Mouse (Mus musculus) heart, adult 8-10 months (tissue): ENCODE results near the gene Ifna6. TPM values are rescaled to one million over a fixed set of nuclear protein-coding genes. Genes with fewer than 3 reads are reported as not detected.
A peak's percentile ranks its signal among the peaks of the same experiment; 100 is the strongest.
"Not testable (repeated sequence)": the region's sequence is repeated elsewhere in the genome, so short reads cannot be mapped to it uniquely, and the experiment has no call there.

Source experiments
- DNase-seq: peaks from one replicate; pipeline ENCODE4 v3.0.0; 2022; ENCODE audit warnings: low spot score
- total RNA-seq, 4 experiments: library from RNA; stranded (reverse); gene quantifications; 2 replicates each; pipeline ENCODE4 v1.2.4; 2022

The Ifna6 gene
- not detected for total RNA-seq

DNA sequence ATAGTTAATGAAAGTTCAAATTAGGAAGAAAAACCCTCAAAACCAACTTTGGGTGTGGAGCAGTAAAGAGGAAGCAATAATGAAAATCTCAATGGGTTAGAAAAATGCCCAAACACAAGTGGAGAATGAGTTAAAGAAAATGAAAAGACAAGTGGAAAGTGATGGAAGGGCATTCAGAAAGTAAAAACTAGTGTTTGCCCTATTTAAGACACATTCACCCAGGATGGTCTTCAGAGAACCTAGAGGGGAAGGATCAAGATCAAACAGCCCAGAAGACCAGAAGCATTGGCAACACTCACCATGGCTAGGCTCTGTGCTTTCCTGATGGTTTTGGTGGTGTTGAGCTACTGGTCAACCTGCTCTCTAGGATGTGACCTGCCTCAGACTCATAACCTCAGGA lies at the start of gene Ifna6:
TSS of gene Ifna6 (plus strand) at position 301 of the 400 bp plus-strand sequence.
- not testable (repeated sequence) for DNase-seq

GRCm38 (mm10) chr4:88779550-88779949 lies 47.7 kb upstream of the Ifna6 start, which contains the start of gene Gm13272:
Gm13272 (plus strand) TSS chr4:88779850.
- DNase-seq: not testable (repeated sequence)

DNA sequence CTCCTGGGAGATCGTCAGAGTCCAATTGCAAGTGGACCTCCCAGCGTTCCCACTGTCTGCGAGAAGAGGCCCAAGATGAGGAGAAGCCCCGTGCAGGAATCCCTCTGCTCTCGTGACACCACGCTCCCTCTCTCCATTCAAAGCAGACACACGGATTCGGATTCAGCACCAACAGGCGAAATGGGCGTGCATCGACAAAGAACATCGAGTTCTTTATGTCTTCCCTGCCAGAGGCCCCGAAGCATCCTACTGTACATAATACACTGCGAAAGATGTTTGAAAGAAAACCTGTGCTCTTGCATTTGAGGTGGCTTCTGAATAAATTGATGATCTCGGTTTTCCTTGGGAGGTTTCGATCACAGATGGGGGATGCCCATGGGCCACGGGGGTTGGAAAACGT lies 46.9 kb upstream of the Ifna6 start:
- DNase-seq: not testable (repeated sequence)

DNA sequence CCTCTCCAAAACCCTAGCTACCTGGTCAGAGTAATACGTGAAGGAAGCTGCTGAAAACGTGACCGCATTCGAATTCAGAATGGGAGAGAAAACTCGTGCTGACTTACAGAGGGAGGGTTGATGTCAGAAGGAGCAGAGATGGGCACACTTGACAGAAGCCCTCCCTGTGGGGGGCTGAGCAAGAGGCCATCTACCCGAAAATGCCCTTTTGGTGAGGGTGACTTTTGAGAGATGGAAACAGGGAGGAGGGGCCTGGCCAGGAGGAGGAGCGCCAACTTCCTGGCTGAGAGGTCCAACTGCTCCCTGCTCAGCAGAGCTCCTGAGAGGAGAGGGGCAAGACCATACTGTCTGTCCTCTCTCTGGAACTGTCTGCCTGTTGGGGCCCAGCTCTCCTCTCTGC lies 45.4 kb upstream of the Ifna6 start, which contains the start of gene Ifnz:
TSS of gene Ifnz (plus strand) at position 301 of the 400 bp plus-strand sequence.
- DNase-seq: not testable (repeated sequence)

- not testable (repeated sequence) for DNase-seq
Measured at GRCm38 (mm10) chr4:88782335-88782734, 44.9 kb upstream of the Ifna6 start.

DNA sequence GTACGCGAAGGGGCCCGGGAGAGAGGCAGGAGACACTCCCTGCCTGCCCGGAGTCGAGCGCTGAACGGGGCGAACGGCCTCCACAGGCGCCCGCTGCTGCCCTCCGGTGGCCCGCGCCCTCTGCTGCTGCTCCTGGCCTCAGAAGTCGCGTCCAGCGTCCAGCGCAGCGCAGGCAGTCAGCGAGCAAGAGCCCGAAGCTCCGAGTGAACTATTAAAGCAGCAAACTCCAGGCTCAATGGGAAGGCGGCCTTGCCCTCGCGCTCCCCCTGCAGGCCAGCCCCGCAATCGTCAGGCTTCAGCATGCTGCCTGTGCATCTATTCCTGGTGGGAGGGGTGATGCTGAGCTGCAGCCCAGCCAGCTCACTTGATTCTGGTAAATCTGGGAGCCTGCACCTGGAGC lies 41.8 kb upstream of the Ifna6 start, which contains the start of gene Gm13276:
TSS of gene Gm13276 (plus strand) at position 301 of the 400 bp plus-strand sequence.
- not testable (repeated sequence) for DNase-seq

DNA sequence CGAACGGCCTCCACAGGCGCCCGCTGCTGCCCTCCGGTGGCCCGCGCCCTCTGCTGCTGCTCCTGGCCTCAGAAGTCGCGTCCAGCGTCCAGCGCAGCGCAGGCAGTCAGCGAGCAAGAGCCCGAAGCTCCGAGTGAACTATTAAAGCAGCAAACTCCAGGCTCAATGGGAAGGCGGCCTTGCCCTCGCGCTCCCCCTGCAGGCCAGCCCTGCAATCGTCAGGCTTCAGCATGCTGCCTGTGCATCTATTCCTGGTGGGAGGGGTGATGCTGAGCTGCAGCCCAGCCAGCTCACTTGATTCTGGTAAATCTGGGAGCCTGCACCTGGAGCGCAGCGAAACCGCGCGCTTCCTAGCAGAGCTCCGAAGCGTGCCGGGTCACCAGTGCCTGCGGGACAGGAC lies 38.8 kb upstream of the Ifna6 start, which contains the start of gene Gm13277:
TSS of gene Gm13277 (plus strand) at position 231 of the 400 bp plus-strand sequence.
- peak; percentile 68 for DNase-seq

DNA sequence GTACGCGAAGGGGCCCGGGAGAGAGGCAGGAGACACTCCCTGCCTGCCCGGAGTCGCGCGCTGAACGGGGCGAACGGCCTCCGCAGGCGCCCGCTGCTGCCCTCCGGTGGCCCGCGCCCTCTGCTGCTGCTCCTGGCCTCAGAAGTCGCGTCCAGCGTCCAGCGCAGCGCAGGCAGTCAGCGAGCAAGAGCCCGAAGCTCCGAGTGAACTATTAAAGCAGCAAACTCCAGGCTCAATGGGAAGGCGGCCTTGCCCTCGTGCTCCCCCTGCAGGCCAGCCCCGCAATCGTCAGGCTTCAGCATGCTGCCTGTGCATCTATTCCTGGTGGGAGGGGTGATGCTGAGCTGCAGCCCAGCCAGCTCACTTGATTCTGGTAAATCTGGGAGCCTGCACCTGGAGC lies 36.0 kb upstream of the Ifna6 start, which contains the start of gene Gm13278:
TSS of gene Gm13278 (plus strand) at position 301 of the 400 bp plus-strand sequence.
- not testable (repeated sequence) for DNase-seq

GRCm38 (mm10) chr4:88793936-88794675 lies 33.1 kb upstream of the Ifna6 start, which contains the start of gene Gm13275:
Gm13275 (plus strand) TSS chr4:88794487.
- DNase-seq: peak; percentile 85

DNA sequence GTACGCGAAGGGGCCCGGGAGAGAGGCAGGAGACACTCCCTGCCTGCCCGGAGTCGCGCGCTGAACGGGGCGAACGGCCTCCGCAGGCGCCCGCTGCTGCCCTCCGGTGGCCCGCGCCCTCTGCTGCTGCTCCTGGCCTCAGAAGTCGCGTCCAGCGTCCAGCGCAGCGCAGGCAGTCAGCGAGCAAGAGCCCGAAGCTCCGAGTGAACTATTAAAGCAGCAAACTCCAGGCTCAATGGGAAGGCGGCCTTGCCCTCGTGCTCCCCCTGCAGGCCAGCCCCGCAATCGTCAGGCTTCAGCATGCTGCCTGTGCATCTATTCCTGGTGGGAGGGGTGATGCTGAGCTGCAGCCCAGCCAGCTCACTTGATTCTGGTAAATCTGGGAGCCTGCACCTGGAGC lies 30.1 kb upstream of the Ifna6 start, which contains the start of gene Gm13279:
TSS of gene Gm13279 (plus strand) at position 301 of the 400 bp plus-strand sequence.
- DNase-seq: not testable (repeated sequence)

DNA sequence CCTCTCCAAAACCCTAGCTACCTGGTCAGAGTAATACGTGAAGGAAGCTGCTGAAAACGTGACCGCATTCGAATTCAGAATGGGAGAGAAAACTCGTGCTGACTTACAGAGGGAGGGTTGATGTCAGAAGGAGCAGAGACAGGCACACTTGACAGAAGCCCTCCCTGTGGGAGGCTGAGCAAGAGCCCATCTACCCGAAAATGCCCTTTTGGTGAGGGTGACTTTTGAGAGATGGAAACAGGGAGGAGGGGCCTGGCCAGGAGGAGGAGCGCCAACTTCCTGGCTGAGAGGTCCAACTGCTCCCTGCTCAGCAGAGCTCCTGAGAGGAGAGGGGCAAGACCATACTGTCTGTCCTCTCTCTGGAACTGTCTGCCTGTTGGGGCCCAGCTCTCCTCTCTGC lies 27.9 kb upstream of the Ifna6 start, which contains the start of gene Gm13285:
TSS of gene Gm13285 (plus strand) at position 301 of the 400 bp plus-strand sequence.
- DNase-seq: not testable (repeated sequence)

DNA sequence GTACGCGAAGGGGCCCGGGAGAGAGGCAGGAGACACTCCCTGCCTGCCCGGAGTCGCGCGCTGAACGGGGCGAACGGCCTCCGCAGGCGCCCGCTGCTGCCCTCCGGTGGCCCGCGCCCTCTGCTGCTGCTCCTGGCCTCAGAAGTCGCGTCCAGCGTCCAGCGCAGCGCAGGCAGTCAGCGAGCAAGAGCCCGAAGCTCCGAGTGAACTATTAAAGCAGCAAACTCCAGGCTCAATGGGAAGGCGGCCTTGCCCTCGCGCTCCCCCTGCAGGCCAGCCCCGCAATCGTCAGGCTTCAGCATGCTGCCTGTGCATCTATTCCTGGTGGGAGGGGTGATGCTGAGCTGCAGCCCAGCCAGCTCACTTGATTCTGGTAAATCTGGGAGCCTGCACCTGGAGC lies 24.3 kb upstream of the Ifna6 start, which contains the start of gene Gm13287:
TSS of gene Gm13287 (plus strand) at position 301 of the 400 bp plus-strand sequence.
- not testable (repeated sequence) for DNase-seq

GRCm38 (mm10) chr4:88805231-88805630 lies 22.0 kb upstream of the Ifna6 start, which contains the start of gene Gm13288:
Gm13288 (plus strand) TSS chr4:88805531.
- not testable (repeated sequence) for DNase-seq

DNA sequence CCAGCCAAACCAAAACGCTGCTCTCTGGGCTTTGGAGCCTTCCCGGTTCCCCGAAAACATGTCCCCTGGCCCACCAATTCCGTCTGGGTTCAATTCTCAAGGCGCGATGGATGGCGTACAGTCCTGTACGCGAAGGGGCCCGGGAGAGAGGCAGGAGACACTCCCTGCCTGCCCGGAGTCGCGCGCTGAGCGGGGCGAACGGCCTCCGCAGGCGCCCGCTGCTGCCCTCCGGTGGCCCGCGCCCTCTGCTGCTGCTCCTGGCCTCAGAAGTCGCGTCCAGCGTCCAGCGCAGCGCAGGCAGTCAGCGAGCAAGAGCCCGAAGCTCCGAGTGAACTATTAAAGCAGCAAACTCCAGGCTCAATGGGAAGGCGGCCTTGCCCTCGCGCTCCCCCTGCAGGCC lies 21.5 kb upstream of the Ifna6 start:
- not testable (repeated sequence) for DNase-seq

DNA sequence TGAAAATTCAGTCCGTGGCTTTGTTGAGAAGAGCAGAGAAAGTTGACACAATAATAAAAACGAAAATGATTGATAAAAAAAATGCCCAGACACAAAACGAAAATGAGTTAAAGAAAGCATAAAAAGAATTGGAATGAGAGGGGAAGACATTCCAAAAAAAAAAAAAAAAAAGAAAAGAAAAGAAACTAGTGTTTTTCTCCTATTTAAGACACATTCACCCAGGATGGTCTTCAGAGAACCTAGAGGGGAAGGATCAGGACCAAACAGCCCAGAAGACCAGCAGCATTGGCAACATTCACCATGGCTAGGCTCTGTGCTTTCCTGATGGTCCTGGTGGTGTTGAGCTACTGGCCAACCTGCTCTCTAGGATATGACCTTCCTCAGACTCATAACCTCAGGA lies 11.3 kb upstream of the Ifna6 start, which contains the start of gene Ifna7:
TSS of gene Ifna7 (plus strand) at position 301 of the 400 bp plus-strand sequence.
- no peak for DNase-seq

DNA sequence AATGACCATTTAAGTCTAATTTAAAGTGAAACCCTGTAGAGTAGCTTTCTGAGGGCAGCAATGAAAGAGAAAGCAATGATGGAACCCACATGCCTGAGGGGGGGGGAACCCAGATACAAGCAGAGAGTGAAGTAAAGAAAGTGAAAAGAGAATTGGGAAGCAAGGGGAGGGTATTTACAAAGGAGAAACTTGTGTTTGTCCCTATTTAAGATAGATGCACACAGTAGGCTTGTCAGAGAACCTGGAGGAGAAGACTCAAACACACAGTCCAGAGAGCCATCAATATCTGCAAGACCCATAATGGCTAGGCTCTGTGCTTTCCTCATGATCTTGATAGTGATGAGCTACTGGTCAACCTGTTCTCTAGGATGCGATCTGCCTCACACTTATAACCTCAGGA lies 7.6 kb upstream of the Ifna6 start, which contains the start of gene Ifna11:
TSS of gene Ifna11 (plus strand) at position 301 of the 400 bp plus-strand sequence.
- no peak for DNase-seq

- no peak for DNase-seq
Measured at GRCm38 (mm10) chr4:88822995-88823394, 4.2 kb upstream of the Ifna6 start.

- DNase-seq: no peak
Measured at GRCm38 (mm10) chr4:88830523-88830922, 3.3 kb downstream of the Ifna6 start.

- not testable (repeated sequence) for DNase-seq
Measured at GRCm38 (mm10) chr4:88835225-88835624, 8.0 kb downstream of the Ifna6 start, which contains the start of gene Ifna5. Ifna5 (plus strand) TSS chr4:88835525.

DNA sequence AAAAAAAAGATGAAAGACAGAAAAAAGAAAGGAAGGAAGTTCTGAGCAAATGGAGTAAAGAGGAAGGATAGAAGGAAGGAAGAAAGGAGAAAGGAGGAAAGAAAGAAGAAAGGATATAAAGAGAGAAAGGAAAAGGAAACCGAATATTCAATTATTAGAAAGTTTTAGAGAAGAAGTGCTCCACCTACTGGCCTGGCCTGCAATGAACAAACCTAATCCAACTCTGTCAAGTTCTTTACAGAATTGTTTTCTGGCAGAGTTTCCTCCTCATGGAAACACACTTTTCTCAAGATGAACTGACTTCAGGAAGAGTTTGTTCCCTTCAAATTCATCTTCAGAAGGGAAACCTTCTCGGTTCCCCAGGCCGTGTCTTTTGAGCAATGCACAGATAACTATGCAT lies 11.6 kb downstream of the Ifna6 start:
- DNase-seq: no peak

- DNase-seq: no peak
Measured at GRCm38 (mm10) chr4:88840058-88840457, 12.8 kb downstream of the Ifna6 start.

DNA sequence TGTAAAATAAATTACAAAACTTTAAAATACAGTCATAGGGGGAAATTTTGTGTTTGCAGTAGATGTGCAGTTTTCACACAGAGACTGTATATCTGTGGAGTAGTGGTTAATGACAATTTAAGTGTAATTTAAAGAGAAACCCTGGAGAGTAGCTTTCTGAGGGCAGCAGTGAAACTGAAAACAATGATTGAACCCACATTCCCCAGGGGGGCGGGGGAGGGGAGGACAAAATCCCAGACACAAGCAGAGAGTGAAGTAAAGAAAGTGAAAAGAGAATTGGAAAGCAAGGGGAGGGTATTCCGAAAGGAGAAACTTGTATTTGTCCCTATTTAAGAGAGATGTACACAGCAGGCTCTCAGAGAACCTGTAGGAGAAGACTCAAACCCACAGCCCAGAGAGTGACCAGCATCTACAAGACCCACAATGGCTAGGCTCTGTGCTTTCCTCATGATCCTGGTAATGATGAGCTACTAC lies 14.3 kb downstream of the Ifna6 start, which contains the start of gene Ifna4:
TSS of gene Ifna4 (plus strand) at position 424 of the 474 bp plus-strand sequence.
- DNase-seq: no peak
